Mouse (Mus musculus) brain, embryonic 14.5 days (tissue): ENCODE measurements around the gene Nlrc5. TPM values are rescaled to one million over a fixed set of nuclear protein-coding genes. Genes with fewer than 3 reads are reported as not detected.
"Not testable (repeated sequence)": the region's sequence is repeated elsewhere in the genome, so short reads cannot be mapped to it uniquely, and the experiment has no call there.

Experiments used
- DNase-seq: peaks from one replicate; pipeline ENCODE4 v3.0.0-alpha.2; 2011; ENCODE audit warnings: low read depth
- CTCF ChIP-seq: fragments of 200-500 bp; IDR thresholded peaks from 2 replicates; pipeline ENCODE4 v1.5.1; 2012; ENCODE audit warnings: inconsistent platforms, mild to moderate bottlenecking, moderate library complexity, borderline replicate concordance; ENCODE audit not compliant: insufficient read depth, insufficient read length; ENCODE audit errors: extremely low read depth
- POLR2A ChIP-seq: fragments of 200-500 bp; IDR thresholded peaks from 2 replicates; pipeline ENCODE4 v1.6.1; 2012; ENCODE audit warnings: mild to moderate bottlenecking, inconsistent platforms, borderline replicate concordance; ENCODE audit not compliant: poor library complexity, insufficient read depth, insufficient read length, severe bottlenecking; ENCODE audit errors: extremely low read depth
- polyA plus RNA-seq: library from polyadenylated mRNA; depleted of rRNA; stranded (reverse); fragments of >200 nt; gene quantifications from 2 replicates; pipeline ENCODE4 v1.2.3, GENCODE M21; 2012

Nlrc5 gene
- polyA plus RNA-seq, 1 experiment = 0.36 TPM

DNA sequence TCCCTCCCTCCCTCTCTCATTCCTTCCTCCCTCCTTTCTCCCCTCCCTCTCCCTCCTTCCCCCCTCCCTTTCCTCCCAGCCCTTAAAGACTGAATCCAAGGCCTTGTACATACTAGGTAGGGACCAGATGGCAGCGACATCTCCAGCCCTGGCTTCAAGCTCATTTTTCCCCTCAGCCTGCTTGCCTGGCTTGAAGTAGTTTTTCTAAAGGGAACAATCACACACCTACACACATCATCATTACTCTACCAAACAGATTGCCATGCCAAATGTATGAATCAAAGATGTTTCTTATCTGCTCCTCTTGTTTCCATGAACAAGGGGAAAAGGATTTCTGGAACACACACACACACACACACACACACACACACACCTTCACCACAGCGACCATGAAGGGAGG lies 10.3 kb downstream of the Nlrc5 start:
- TF ChIP-seq CTCF (no peak), POLR2A (no peak)
- DNase-seq = no peak

DNA sequence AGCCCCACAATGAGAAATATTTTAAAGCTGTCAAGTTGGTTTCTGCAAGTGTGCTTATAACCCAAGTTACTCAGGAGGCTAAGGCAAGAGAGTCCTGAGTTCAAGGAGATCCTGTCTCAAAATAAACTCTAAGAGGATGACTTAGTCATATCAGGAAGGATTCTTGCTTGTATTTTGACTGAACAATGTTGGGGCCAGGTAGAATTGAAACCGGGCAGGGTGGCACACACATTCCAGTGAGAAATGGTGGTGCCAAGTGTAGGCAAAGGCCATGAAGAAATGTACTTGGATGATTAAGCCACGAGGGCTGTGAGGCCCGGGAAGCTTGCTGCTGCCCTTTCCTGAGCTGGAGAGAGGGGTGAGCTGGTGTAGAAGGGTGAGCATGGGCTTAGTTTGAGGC lies 13.0 kb downstream of the Nlrc5 start:
- no peak for DNase-seq
- TF ChIP-seq POLR2A = no peak

DNA sequence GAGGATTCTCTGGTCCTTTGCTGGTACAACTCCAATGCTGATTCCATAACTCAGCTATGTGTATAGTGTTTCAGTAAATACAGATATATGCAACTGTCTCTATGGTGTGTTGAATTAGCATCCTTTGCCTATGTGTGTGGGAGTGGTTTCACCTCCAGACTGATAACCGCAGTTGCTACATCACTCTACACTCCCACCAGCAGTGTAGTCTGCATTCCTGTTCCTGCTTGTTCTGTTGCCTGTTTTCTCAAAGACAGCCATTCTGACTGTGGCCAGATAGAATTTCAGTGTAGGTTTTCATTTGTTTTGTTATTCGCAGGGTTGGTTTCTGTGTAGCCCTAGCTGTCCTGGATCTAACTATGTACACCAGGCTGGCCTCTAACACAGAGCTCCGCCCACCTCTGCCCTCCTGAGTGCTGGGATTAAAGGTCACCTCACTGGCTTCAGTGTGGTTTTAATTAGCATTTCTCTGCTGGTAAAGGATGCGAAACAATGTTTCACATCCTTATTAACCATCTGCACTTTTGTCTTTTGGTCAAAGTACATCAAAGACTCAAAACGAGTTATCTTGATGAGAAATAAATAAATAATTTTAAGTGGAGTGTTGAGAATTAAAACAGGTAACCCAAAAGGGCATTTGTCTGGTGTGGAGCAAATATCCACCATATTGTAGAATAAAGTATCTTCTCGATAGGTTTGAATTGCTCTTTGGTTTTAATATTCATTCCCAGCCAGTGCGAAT lies 13.6 kb downstream of the Nlrc5 start:
- DNase-seq = no peak
- no peak for TF ChIP-seq POLR2A
- TF ChIP-seq CTCF = no peak

DNA sequence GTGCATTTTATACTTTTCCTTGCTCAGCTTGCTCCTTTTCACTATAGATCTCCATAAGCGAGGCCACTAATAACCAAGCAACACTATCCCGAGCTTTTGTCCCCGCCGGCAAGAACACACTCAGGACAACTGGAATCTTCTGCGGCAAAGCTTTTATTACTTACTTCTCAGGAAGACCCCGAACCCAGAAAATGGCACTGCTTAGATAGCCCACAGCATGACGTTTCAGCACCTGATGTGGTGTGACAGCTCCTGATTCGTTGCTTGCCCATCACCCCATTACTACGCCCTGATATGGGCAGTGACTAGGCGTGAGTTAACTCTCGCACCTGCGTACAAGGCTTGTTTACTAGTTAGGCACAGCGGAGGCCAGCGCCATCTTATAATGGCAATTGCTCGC lies 18.8 kb downstream of the Nlrc5 start:
- not testable (repeated sequence) for DNase-seq

DNA sequence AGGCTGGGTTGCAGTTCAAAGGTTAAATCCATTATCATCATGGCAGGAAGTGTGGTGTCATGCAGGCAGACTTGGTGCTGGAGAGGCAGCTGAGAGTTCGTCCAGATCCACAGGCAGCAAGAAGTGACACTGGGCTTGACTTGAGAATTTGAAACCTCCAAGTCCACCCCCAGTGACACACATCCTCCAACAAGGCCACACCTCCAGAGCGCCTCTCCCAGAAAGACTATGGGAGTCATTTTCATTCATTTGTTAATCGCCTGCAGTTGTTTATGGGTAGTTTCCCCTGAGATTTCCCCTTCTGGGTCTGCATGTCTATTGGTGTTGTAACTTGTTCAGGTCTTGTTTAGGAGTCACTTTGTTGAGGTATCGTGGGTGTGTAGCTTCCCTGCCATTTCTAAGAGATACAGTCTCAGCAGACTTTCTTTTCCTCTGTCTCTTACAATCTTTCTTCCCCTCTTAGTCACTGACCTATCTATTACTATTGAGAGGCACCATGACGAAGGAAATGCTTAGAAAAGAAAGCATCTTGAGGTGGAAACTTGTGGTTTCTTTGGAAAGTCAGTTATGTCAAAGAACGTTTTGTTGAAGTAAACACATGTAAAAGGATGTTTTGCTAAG lies 19.8 kb downstream of the Nlrc5 start:
- no peak for DNase-seq
- no peak for TF ChIP-seq CTCF
- TF ChIP-seq POLR2A = no peak

DNA sequence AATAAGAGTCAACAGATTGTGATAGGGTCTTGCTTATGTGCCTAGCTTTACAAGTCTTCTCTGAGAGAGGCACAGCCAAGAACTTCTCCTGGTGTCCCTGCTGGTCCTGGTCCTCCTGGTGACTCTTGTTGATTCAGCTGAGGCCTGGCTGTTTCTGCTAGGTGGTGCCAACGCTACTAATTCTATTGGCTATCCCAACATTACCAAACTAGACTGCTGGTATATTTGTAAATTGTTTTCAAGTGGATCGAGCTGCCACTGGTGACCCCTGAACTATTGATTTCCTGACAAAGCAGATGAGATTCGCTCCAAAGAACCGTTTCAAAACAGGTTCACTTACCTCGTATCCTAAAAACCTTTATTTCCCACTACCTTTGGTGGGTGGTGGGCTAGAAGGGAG lies 20.7 kb downstream of the Nlrc5 start:
- no peak for TF ChIP-seq CTCF
- DNase-seq = no peak

DNA sequence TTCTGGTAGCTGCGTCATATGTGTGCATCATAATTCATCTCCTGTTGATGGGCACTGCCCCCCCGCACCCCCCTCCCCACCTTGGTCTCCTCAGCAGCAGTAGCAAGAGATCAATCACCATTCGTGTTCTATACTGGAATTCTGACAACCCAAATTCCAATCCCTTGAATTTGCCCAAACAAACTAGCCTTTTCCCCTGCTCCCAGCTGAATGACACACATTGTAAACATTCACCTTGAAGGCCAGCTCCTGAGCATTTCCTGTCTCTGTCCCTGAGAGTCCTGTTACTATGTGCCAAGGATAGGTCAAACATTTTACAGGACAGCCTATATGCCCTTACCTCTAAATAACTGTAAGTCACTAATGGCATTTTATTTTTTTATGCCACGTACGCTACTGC lies 21.9 kb downstream of the Nlrc5 start:
- DNase-seq = no peak
- TF ChIP-seq POLR2A (no peak), CTCF (no peak)

DNA sequence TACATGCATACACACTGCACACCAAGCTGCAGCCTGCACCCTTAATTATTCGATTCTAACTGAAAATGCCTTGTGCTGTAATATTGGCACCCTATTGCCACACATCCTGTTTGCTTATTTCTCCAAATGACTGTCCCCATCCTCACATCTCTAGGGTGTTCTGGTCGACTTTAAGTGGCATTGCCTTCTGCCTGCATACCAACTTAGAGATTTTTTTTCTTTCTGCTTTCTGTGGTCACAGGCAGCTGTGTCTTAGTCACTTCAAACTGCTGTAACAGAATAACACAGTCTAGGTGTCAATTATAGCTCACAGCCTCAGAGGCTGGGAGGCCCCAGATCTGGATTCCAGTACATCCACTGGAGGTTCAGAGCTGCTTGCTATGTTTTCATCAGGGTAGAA lies 24.4 kb downstream of the Nlrc5 start:
- TF ChIP-seq CTCF (no peak), POLR2A (no peak)
- DNase-seq = no peak

DNA sequence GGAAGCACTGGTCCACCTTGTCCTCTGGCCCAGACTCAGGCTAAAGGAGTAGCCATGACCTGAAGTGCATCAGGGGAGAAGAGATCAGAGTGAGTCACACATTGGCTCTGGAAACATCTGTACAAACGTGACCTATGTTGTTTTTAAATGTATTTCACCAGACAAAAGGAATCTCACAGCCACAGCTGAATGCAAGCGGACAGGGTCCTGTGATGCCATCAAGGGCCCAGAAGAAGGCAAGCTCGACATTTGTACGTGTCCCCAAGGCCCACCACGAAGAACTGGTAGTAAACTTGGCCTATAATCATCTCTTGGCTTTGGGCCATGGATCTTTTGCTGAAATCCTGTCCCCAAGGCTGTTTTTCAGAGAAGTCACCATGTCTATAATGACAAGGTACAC lies 35.5 kb downstream of the Nlrc5 start:
- no peak for TF ChIP-seq POLR2A
- no peak for TF ChIP-seq CTCF

DNA sequence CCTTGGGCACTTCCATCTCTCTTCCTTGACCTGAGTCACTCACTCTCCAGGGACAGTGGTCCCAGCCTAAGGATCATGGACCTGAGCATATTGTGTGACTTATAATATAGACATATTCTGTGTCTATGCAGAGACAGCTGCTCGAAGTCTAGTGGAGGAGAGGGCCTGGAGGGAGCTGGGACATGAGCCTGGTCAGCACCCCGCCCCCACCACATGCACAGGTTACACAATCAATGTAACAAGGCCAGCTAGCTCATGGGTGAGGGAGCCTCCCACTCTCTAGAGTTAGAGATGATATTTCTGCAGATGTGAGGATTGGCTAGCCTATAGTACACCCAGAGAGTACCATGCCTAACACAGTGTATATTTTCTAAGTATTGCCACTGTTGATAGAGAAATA lies 36.6 kb downstream of the Nlrc5 start:
- TF ChIP-seq POLR2A (no peak), CTCF (no peak)
- no peak for DNase-seq

More for the DNA sequence above, 35.5 kb downstream of the Nlrc5 start:
- no peak for DNase-seq

DNA sequence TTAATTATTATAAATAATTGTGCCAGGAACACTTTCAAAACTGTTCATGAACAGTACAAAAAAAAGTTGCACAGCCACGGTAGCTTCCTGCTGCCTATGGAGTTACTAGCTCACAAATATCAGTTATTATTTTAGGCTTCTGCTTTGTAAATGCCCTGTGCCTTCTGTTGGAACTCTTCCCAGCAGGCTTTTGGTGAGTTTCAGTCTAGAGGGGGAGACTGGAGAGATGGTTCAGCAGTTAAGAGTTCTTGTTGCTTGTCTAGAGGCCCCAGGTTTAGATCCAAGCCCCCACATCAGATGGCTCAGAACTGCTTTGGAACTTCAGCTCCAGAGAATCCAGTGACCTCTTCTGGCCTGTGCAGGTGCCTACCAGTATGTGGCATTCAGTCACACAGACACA lies 37.1 kb downstream of the Nlrc5 start:
- TF ChIP-seq POLR2A (no peak), CTCF (no peak)

DNA sequence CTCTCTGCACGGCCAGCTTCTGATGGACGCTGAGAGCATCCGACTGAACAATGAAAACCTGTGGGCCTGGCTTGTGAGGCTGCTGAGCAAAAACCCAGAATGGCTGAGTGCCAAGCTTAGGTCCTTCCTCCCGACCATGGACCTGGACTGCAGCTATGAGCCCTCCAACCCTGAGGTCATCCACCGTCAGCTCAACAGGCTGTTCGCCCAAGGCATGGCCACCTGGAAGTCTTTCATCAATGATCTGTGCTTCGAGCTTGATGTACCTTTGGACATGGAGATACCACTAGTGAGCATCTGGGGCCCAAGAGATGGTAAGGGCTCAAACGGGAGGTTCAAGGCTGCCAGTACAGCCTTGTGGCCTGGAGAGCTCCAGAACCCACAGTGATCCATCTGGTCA lies 38.6 kb downstream of the Nlrc5 start:
- TF ChIP-seq POLR2A (no peak), CTCF (no peak)
- no peak for DNase-seq

More for the DNA sequence above, 37.1 kb downstream of the Nlrc5 start:
- no peak for DNase-seq
